Mouse (Mus musculus) yolk sac, embryonic 10.5 days (tissue): Measurements from ENCODE around the gene Pard3b.

ENCODE experiments used
- DNase-seq: peaks from one replicate; pipeline ENCODE4 v3.0.0-alpha.2; 2017; ENCODE audit warnings: low spot score

Gene Pard3b

DNA sequence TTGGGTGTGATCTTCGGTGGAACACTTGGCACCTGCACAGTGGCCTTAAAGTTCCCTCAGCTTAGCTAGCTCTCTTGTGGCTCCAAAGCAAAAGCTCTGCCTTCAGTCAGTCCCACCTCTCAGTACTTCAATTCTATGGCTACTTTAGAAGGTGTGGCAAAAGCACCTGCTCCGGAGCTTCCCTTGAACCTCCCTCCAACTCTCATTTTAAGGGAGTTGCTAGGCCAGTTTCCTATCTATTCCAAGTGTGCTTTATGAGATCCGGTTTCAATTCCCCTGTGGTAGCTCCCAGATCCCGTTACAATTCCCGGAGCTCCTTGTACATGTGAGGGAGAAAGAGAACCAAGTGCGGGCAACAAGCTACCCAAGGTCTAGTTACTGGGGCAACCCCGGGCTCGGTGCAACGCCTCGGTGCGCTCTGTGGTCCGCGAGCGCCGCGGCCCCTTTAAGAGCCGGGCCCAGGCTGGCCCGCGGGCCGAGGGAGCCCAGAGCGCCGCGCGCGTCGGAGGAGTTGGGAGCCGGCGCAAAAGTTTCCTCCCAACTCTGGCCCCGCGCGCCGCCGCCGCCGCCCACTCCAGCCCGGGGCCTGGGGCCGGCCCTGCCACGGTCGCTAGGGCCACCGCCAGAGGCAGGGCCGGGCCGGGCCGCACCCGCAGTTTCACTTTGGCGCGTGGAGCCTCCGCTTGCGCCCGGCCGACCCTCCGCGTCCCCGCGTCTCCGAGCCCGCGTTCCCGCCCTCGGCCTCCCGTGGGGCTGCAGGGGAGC is at the start of gene Pard3b:
Gene Pard3b, plus strand, starts transcription at position 478 of the 765 bp plus-strand sequence.
- peak; percentile 56 for DNase-seq

DNA sequence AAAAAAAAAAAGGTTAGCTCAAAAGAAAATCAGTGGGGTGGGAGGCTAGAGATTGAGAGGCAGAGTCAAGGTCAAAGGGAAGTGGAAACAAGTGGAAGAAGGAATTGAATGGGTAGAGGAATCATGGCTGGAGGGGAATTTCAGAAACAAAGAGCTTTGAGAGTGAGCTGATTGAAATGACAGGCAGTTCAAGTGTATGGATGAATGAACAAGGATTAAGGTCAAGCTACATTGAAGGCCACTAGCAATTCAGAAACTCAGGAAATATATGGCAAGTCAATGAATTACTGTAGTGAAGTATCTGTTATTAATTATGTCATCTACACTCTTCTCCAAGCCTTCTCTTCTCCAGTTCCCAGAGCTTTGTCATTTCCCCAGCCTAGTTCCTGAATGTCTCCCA is 22.4 kb upstream of the Pard3b start:
- DNase-seq, result no peak

DNA sequence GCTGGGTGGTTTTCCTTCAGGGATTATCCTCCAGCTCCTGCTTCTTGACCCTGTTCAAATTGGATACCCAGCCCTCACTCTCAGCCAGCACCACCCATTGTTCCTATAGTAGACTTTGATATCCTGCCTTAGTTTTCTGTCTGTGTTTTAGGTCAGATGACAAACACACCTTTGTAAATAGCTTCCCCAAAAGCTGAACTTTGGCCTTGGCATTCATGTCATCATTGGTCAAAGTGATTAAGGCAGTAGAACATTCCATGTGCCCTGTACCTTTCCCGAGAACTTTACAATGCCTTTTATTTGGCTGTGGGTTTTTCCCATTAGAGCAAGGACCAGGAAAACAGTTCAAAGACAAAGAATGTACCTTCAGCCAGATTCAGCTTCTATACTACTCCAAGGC is 18.0 kb upstream of the Pard3b start:
- no peak for DNase-seq

DNA sequence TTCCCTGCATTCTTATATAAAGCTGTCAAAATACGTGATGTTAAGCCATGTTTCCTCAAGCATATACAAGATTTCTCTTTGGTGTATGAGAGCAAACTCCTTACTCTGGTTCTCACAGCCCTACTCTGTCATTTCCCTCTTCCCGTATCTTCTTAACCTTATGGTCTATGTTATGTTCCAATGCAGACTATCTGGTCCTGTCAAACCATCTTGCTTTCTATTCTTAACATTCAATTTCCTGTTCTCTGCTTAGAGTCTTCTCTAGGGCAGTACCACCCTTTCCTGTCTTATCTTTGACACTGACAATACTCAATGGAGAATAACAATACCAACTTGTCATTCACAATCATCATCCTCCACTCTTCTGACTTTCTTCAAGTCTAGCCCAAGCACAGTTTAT is 8.8 kb upstream of the Pard3b start:
- no peak for DNase-seq

DNA sequence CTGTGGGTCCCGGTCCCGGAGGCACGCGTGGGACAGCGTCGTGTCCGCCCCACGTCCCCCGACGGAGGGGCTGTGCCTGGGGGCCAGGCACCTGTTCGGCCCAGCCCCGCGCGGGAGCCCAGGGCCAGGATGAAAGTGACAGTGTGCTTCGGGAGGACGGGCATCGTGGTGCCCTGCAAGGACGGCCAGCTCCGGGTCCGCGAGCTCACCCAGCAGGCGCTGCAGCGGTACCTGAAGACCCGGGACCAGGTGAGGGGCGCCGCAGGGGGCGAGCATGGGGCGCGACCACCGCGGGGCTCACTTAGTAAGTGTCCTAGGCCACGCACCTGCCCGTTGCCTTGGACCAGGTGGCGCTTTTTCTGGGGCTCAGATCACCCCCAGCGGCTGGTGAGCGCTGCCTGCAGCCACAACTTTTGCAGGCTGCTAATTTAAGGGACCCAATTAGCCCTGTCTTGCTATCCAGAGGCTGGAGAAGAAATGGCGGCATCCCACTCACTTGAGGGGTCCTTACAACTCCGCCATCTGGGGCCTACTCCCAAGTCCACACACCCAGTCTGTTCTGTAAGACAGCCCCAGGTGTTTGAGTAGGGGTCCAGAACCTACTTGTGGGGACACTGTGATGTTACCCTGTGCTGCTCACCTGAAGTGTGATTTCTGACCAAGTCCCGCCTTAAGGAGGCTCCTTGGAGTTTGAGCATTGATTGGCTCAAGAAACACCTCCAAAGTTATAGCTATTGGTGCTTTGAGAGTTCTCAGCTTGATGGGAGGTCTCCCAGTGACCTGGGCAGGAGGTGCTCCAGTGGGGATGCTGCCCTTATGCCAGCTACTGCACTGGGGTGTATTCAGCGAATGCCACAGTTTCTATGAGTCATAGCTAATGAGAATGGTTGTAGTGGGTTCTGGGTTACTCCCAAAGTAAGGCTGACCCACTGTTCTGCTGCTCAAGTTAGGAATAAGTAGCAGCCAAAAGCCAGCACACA is 780 bp downstream of the Pard3b start:
- DNase-seq, result peak; percentile 30

DNA sequence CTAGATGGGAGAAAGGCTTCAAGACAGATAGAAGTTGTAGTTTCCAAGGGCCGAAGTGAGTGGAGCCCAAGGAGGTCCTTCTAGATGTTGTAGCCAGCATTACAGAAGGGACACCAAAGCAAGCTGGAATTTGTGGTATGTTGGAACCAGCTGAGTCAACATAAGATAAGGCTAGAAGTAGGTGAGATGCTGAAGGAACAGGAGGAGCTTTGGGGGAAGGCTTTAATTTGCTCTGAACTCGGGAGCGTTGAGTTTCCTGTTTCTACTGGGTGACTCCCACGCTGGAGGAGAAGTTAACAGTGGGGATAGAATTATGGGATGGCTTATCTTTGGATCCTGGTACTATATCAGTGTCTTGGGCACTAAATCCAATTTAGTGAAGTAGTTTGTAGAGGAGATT is 3.3 kb downstream of the Pard3b start:
- peak; percentile 9 for DNase-seq

DNA sequence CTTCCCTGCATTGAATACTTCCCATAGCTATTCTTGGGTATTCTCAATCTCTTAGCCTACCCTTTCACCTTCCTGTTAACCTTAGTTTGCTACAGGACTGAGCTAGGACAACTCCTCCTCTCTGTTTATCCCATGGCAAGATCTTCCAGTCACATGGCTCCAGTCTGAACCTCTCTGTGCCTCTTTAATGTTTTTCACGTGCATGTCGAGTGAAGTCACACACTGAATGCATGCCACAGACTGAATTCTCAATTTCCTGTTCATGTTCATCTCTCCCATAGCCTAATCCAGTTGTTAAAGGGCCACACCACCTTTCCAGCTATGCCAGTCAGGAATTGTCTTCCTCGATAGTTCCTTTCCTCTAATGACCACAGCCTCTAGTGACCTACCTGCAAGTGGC is 6.4 kb downstream of the Pard3b start:
- DNase-seq, result no peak

DNA sequence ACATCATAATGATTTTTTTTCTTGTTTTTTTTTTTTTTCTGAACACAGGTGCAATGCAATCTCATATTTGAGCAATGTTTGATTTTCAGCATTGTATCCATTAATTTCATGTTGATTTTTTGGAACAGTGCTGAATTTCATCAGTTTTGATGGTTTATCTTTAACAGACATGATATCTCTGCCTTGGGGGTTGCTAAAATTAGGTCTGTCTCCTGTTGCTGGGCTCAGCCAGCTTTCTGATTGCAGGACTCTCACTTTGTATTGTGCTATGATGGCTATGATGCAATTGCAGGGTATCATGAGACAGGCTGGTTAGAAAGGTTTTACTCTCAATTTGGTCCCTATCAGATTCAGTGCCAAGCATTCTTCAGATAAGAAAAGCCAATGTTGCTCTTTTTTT is 11.3 kb downstream of the Pard3b start:
- no peak for DNase-seq

DNA sequence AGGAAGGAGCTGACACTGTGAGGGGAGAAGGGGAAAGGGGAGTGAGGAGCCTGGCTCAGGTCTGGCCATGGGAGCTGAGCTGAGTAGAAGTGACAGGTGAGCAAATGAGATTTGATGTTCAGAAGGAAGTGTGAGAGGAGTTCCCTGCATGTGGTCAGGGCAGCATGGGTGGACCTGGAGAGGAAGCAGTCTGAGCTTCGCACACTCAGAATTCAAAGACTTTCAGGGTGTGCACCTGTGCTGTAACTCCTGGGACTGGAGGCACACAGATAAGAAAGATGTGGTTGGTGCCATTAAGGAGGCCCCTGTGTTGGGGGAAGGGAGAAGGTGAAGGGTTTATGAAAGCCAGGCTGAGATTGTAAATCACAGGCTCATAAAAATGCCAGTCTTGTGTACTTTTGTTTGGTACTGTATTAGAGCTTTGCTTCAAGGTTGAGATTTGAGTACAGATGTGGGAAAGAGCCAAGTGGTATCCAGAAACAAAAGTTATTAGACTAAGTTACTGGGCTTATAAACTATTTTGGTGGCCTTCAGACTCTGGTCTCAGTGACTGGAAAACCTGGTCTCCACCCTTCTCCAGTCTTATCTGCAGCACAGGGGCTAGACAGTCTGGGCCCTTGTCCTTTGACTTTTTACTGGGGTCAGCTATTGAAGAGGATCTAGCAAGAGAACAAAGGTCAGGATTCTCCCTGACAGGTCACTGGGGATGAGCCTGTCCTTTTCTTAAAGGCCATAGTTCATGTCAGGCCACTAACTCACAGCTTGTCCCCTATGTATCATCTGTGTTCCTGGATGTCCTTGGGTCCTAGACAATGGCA is 13.0 kb downstream of the Pard3b start:
- peak; percentile 61 for DNase-seq

DNA sequence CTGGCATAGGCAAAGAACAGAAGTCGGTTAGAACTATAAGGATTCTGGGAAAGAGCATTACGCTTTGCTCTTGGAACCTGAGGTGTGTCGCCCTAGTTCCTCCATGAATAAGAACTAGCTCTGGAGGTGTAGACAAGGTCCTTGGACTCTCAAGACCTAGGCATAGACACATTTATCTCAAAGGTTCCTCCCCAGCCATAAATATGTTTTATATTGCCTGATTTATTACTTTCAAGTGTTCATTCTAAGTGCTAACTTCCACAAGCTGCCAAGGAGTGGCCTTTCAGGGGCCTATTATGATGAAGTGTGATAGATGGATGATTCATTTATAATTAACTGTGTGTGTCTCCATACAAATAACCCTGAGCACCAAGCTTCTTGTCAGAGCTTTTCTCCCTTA is 19.1 kb downstream of the Pard3b start:
- DNase-seq, result no peak

DNA sequence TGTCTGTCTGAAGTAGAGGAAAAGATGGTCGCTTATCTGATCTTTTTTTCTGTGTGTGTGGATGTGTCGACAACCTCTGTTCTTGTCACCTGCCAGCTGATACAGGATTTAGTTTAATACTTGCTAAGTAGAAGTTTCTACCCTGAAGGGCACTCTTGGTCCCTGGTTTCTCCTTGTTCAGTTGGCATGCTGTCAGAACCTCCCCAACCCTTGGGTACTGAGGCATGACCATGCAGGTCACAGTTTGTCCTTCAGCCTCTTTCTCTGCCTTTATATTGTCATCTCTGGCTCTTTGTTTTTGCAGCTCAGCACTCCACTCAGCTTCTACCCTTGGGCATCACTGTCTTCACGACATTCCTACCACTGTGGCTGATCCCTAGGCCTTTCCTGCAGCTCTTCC is 21.3 kb downstream of the Pard3b start:
- DNase-seq, result no peak

DNA sequence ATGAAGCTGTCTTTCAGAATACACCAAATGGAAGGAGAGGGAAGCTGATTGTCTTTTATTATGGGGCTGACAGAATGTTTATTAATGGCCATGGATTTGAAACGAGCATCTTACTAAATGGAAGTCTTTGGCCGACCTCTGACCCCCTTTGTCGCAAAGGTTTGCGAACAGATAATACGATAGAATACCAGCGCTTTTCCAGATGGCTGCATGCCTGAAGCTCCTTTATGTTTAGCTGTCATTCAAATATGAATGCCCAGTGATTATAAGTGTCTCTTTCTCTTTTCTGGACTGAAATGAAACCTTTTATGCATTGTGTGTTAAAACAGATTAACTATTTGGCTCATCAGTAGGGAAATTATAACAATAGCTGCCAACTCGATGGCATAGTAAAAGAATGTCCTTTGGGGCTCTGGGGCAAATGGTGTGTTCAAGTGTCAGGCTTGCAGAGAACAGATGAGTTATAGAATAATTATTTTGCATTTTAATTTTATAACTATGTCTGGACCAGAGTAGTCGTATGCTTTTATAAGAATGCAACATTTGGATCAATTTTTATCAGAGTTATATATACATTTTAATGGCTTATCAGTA is 46.7 kb downstream of the Pard3b start:
- DNase-seq, result no peak

DNA sequence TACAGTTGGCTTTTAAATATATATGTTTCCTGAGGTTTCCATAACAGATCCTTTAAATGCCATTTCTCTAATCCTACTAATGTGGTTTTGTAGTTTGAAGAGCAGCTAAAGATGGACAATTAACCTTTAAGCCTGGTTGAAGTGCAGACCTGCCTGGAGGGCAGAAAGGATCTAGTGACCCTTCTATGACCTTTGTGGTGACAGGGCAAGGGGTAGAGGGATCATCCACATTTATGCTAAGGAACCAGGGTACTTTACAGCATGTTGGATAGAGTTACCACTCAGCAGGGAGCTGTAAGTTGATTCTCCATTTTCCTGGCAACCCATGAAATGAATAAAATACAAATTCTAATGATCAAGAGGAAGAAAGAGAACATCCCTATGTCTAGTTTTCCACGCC is 47.3 kb downstream of the Pard3b start:
- no peak for DNase-seq

DNA sequence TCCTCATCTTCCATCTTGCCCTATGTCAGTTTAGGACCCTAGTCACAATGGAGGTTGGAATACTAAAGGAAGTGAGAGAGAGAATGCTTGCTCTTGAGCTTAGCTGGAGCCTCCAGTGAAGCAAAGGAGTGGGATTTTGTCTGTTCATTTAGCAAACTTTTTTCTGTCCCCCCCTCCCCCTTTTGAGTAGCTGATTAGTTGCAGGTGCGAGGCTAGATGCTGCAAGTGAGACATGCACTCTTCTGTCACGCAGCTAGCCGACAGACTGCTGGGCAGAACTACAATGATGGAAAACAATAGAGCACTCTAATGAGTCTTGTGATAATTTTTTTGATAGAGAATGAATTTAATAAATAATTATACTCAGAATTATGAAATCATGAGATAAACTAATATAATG is 49.7 kb downstream of the Pard3b start:
- DNase-seq, result no peak

DNA sequence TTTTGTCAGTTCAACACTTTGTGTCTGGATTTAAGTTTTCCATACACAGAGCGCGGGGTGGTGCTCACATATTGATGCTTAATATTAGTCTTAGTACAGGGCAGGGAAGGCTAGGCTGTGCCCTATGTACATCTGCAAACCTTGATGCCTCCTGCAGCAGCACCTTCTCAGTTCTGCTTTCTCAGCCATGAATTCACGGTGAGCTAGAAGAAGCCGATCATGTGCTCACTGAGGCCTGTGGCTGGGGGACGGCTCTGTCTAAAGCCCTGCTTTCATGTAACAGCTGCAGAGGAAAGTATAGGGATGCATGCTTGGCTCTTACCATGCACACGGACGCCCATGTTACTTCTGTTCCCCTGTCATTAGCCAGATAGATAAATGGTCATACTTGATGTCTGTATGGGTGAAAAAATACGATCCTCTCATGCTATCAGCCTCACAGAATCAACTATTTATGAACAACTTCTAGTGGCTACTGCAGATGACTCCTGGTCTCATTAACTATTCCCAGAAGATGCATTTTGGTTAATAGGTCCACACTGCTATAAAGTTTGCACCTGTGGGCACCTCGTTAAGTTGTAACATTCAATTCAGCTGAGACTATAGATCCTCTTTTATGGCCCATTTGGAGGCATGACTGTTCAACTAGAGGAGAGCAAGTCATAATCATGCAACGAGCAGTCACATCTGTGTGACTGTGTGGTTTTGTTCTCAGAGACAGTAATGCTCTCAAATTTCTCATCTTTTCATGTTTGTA is 60.0 kb downstream of the Pard3b start:
- DNase-seq, result no peak

DNA sequence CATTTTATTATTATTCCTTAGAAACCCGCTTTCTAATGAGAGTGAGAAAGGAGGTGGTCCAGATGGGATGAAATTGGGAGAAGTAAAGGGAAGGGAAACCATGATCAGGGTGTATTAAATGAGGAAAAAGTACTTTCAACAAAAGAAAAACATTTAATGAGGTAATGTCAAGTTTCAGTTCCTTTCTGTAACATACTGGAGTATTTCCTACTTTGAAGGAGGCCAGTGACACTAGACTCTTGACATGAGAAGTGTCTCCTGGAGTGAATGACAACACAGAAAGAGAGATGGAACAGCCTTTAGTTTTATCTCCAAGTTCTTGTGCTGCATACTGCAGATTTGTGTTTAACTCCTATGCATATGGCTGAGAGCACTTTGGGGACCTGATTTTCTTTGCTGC is 71.2 kb downstream of the Pard3b start:
- DNase-seq, result no peak

DNA sequence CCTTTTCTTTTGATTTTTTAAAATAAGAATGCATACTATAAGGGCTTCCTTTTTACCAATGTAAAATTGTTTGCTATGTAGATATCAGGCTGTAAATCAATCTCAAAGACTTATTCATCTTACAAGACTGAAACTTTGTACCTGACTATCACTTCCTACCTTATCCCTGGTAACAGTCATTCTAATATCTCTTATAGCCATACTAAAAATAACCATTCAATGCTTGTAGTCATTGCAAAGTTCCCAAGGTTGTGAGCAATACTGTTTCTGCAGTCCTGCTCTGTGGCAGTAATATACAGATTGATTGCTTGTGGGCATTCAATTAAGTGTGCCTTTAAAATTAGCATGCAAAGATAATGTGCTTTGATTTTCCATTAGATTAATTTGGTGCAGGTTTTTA is 72.9 kb downstream of the Pard3b start:
- no peak for DNase-seq

DNA sequence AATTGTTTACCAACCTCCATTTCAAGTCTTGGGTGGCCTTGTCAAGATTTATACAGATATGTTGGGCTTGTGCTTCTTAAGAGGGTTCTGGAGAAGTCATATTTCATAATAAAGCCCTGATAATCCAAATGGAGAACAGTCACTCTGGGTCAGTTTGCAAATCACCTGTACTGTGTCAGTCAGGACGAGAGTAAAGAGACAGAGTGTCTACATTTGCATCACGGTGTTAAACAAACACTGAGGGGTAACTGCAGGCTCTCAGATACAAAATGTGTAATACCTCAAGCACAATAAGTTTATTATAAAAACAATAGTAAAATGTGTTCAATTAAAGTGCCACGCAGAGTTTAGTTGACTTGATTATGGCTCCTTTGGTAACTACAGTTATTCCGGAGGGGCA is 91.0 kb downstream of the Pard3b start:
- no peak for DNase-seq

DNA sequence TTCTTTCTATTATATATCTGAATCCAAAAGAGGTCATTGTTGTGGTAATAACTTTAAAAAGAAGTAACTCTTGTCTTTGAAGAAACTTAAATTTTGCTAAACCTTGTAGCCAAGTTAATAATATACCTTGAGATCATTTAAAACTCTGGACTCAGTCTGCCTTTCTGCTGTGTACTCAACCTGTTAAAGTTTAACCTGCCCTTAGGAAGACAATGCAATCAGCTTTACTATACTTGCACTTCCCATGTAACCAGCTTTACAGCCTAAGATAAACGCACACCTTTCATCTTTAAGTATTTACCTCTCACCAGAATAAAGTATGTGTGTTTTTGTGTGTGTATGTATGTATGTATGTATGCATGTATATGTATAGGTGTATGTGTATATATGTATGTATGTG is 97.9 kb downstream of the Pard3b start:
- no peak for DNase-seq

DNA sequence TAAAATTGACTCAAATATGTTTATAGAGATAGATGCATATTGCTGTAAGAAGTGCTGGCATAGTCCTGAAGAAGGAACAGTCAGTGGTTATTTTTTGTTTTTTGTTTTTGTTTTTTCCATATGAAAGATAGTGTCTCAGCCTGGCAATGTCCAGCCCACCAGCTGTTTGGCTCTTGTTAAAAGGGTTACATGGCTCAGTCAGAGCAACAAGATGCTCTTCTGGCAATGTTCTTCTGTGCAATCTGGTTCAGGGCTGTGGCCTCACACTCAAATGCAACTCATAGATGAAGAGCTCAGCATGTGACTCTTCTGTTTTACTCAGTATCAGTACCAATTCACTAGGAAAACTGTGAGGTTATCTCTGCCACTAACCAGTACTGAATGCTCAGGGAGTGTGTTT is 104.2 kb downstream of the Pard3b start:
- no peak for DNase-seq

DNA sequence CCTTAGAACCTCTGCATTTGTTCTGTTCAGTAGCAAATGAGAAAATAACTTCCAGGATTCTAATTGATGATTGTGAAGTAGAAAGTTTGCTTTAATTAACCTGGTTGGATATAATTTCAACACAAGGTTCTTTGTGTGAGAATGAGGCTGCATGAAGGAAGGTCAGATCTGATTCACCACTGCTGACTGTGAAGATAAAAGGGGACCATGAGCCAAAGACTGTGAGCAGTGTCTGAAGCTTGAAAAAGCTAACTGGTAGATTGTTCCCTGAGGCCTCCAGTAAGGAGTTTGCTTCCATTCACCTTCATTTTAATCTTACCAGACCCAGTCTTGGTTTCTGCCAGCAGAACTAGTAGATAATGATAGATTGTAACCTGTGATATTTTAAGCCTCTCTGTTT is 108.9 kb downstream of the Pard3b start:
- no peak for DNase-seq
